Mouse (Mus musculus) midbrain, embryonic 11.5 days (tissue): ENCODE results near the gene Mis12. TPM values are rescaled to one million over a fixed set of nuclear protein-coding genes. Genes with fewer than 3 reads are reported as not detected.

Experiments
- ATAC-seq: fragments of 200-750 bp; cut with Nextera tagmentation; 2 replicates; pipeline ENCODE4 v1.8.0; 2017; ENCODE audit warnings: moderate TSS enrichment, moderate library complexity; ENCODE audit not compliant: low FRiP score
- DNase-seq: peaks from one replicate; pipeline ENCODE4 v3.0.0; 2015; ENCODE audit warnings: low spot score; ENCODE audit errors: missing footprints
- H3K27ac ChIP-seq: fragments of 300-500 bp; sonication (generic); 2 replicates; pipeline ENCODE4 v1.5.1; 2014; ENCODE audit warnings: low read depth, low read length
- H3K27me3 ChIP-seq: fragments of 300-500 bp; sonication (generic); 2 replicates; pipeline ENCODE4 v1.6.1; 2014; ENCODE audit warnings: mild to moderate bottlenecking, low read length, moderate library complexity, mixed read lengths; ENCODE audit not compliant: control insufficient read depth, insufficient read depth
- H3K36me3 ChIP-seq: fragments of 300-500 bp; sonication (generic); 2 replicates; pipeline ENCODE4 v1.6.1; 2014; ENCODE audit warnings: mild to moderate bottlenecking, low read length, moderate library complexity, mixed read lengths; ENCODE audit not compliant: control insufficient read depth, insufficient read depth
- H3K4me1 ChIP-seq: fragments of 300-500 bp; sonication (generic); 2 replicates; pipeline ENCODE4 v1.6.1; 2014; ENCODE audit warnings: low read length; ENCODE audit not compliant: control insufficient read depth, insufficient read depth
- H3K4me2 ChIP-seq: fragments of 300-500 bp; sonication (generic); 2 replicates; pipeline ENCODE4 v1.6.1; 2014; ENCODE audit warnings: mild to moderate bottlenecking, moderate library complexity
- H3K4me3 ChIP-seq: fragments of 300-500 bp; sonication (generic); 2 replicates; pipeline ENCODE4 v1.5.1; 2014; ENCODE audit warnings: low read depth, low read length
- H3K9ac ChIP-seq: fragments of 300-500 bp; sonication (generic); 2 replicates; pipeline ENCODE4 v1.6.1; 2014; ENCODE audit warnings: low read length
- H3K9me3 ChIP-seq: fragments of 300-500 bp; sonication (generic); 2 replicates; pipeline ENCODE4 v1.6.1; 2016; ENCODE audit warnings: low read length; ENCODE audit not compliant: control insufficient read depth
- WGBS: fragments of 180-500 bp; shearing (Covaris S2); extraction: QIAGEN DNeasy Blood & Tissue Kit; methylation state at CpG from one replicate; pipeline ENCODE4 v1.1.7; 2014; 5-methylcytosine and 5-hydroxymethylcytosine counted together
- polyA plus RNA-seq: library from polyadenylated mRNA; unstranded; fragments of >200 nt; fragmentation: Nextera tagmentation; extraction: Ambion mirVana; gene quantifications from 2 replicates; pipeline ENCODE4 v1.2.1, GENCODE M21; 2014

Gene Mis12
- polyA plus RNA-seq: 56.8 and 57.5 TPM in 2 replicates

GRCm38 (mm10) chr11:71019201-71020068 is at the start of gene Mis12, which contains the start of gene Derl2:
Gene Mis12 (plus strand): TSS chr11:71019611.
Gene Derl2 (minus strand): TSS chr11:71019841.
- DNase-seq (peak; percentile 99), ATAC-seq (peak; percentile 100)
- peaks cover 19% of the 10 kb centered on the region for H3K4me1 ChIP-seq
- peak within 1 kb of the TSS; percentile 88 for H3K9ac ChIP-seq
- H3K4me3 ChIP-seq: peak within 1 kb of the TSS; percentile 58
- peak within 1 kb of the TSS; percentile 93 for H3K4me2 ChIP-seq
- peak within 1 kb of the TSS; percentile 87 for H3K27ac ChIP-seq
- no peaks in the 10 kb centered on the region for H3K27me3 ChIP-seq
- no peaks in the 10 kb centered on the region for H3K9me3 ChIP-seq
- under 1% methylated on average over 71 of the region's 71 CpGs for WGBS
- H3K36me3 ChIP-seq: no peaks in the 10 kb centered on the region; the same call in 1 of the 2 replicates

GRCm38 (mm10) chr11:70969821-70970559 is 49.4 kb upstream of the Mis12 start, which contains the start of the genes Nup88 and Rpain:
Gene Nup88 (minus strand): TSS chr11:70969973.
Gene Rpain (plus strand): TSS chr11:70970213.
- H3K36me3 ChIP-seq: peaks cover 12% of the 10 kb centered on the region
- peak within 1 kb of the TSS; percentile 80 for H3K27ac ChIP-seq
- H3K27me3 ChIP-seq: no peaks in the 10 kb centered on the region
- DNase-seq: peak; percentile 99
- peak; percentile 98 for ATAC-seq
- WGBS: under 1% methylated on average over 43 of the region's 43 CpGs
- peaks cover 12% of the 10 kb centered on the region for H3K4me1 ChIP-seq
- peak within 1 kb of the TSS; percentile 88 for H3K9ac ChIP-seq
- H3K9me3 ChIP-seq: no peaks in the 10 kb centered on the region
- peak within 1 kb of the TSS; percentile 90 for H3K4me3 ChIP-seq
- peak within 1 kb of the TSS; percentile 90 for H3K4me2 ChIP-seq

- no peak for DNase-seq
- 18% methylated on average over 24 of the region's 24 CpGs for WGBS
- peak overlapping the region; percentile 90 for H3K4me2 ChIP-seq
- H3K36me3 ChIP-seq: 0 out of 2 replicates have a peak, but pooled peaks cover 6% of the 10 kb centered on the region
- peak overlapping the region; percentile 80; the same call in 1 of the 2 replicates for H3K27ac ChIP-seq
- ATAC-seq: no peak; the same call in 1 of the 2 replicates
- no peaks in the 10 kb centered on the region for H3K9me3 ChIP-seq
- no peaks in the 10 kb centered on the region for H3K27me3 ChIP-seq
- H3K9ac ChIP-seq: peak overlapping the region; percentile 71
- H3K4me1 ChIP-seq: peaks cover 12% of the 10 kb centered on the region
- H3K4me3 ChIP-seq: peak overlapping the region; percentile 90
Observed at GRCm38 (mm10) chr11:70970560-70971540, 48.6 kb upstream of the Mis12 start.

GRCm38 (mm10) chr11:70972586-70972985 is 46.8 kb upstream of the Mis12 start:
- 65% methylated on average over 1 of the region's 1 CpGs for WGBS
- peaks cover 13% of the 10 kb centered on the region for H3K36me3 ChIP-seq

GRCm38 (mm10) chr11:70973947-70974346 is 45.5 kb upstream of the Mis12 start:
- DNase-seq: no peak
- H3K9me3 ChIP-seq: no peaks in the 10 kb centered on the region

More at GRCm38 (mm10) chr11:70972586-70972985, 46.8 kb upstream of the Mis12 start:
- Histone ChIP-seq H3K4me2 (no peak overlapping the region), H3K9me3 (no peaks in the 10 kb centered on the region), H3K27ac (no peak overlapping the region), H3K9ac (no peak overlapping the region), H3K4me1 (peaks cover 10% of the 10 kb centered on the region), H3K27me3 (no peaks in the 10 kb centered on the region), H3K4me3 (no peak overlapping the region)
- no peak for DNase-seq
- no peak for ATAC-seq

GRCm38 (mm10) chr11:70975193-70975592 is 44.2 kb upstream of the Mis12 start:
- DNase-seq: no peak
- Histone ChIP-seq H3K27me3 (no peaks in the 10 kb centered on the region), H3K27ac (no peak overlapping the region), H3K36me3 (peaks cover 25% of the 10 kb centered on the region), H3K4me3 (no peak overlapping the region), H3K9me3 (no peaks in the 10 kb centered on the region), H3K4me2 (no peak overlapping the region), H3K4me1 (no peaks in the 10 kb centered on the region), H3K9ac (no peak overlapping the region)
- 74% methylated on average over 2 of the region's 2 CpGs for WGBS
- no peak for ATAC-seq

More at GRCm38 (mm10) chr11:70973947-70974346, 45.5 kb upstream of the Mis12 start:
- no peak for ATAC-seq
- no peaks in the 10 kb centered on the region for H3K4me1 ChIP-seq
- 84% methylated on average over 4 of the region's 4 CpGs for WGBS
- H3K4me2 ChIP-seq: no peak overlapping the region
- H3K4me3 ChIP-seq: no peak overlapping the region
- no peak overlapping the region for H3K27ac ChIP-seq
- no peaks in the 10 kb centered on the region for H3K27me3 ChIP-seq
- no peak overlapping the region for H3K9ac ChIP-seq
- peaks cover 25% of the 10 kb centered on the region for H3K36me3 ChIP-seq

GRCm38 (mm10) chr11:70977293-70977692 is 42.1 kb upstream of the Mis12 start:
- Histone ChIP-seq H3K4me2 (no peak overlapping the region), H3K27me3 (no peaks in the 10 kb centered on the region), H3K4me1 (peaks cover 8% of the 10 kb centered on the region), H3K9me3 (no peaks in the 10 kb centered on the region), H3K27ac (no peak overlapping the region), H3K36me3 (peaks cover 32% of the 10 kb centered on the region), H3K4me3 (no peak overlapping the region), H3K9ac (no peak overlapping the region)
- DNase-seq (no peak), ATAC-seq (no peak)
- 88% methylated on average over 6 of the region's 6 CpGs for WGBS

- Histone ChIP-seq H3K36me3 (peaks cover 27% of the 10 kb centered on the region), H3K4me2 (no peak overlapping the region)
- 90% methylated on average over 6 of the region's 6 CpGs for WGBS
Observed at GRCm38 (mm10) chr11:70980232-70980631, 39.2 kb upstream of the Mis12 start.

More at GRCm38 (mm10) chr11:70980232-70980631, 39.2 kb upstream of the Mis12 start:
- Histone ChIP-seq H3K4me1 (peaks cover 8% of the 10 kb centered on the region), H3K27me3 (no peaks in the 10 kb centered on the region), H3K9me3 (no peaks in the 10 kb centered on the region), H3K9ac (no peak overlapping the region), H3K27ac (no peak overlapping the region), H3K4me3 (no peak overlapping the region)
- ATAC-seq (no peak), DNase-seq (no peak)
